Mouse (Mus musculus) gastrocnemius, postnatal 25 days (tissue): ENCODE results near the gene Dyrk2. TPM values are rescaled to one million over a fixed set of nuclear protein-coding genes. Genes with fewer than 3 reads are reported as not detected.
A peak's percentile ranks its signal among the peaks of the same experiment; 100 is the strongest.

Source experiments
- DNase-seq: peaks from one replicate; pipeline ENCODE4 v3.0.0; 2022
- long read RNA-seq, 2 experiments: library from polyadenylated mRNA; stranded (forward); transcript quantifications; one replicate each; pipeline ENCODE4 v2.0.0; 2021
- total RNA-seq, 2 experiments: library from RNA; stranded (reverse); gene quantifications; 1 replicate in 1 of 2; 2 replicates in 1 of 2; pipeline ENCODE4 v1.2.3; 2021

The Dyrk2 gene
- total RNA-seq: 10 to 100 TPM; 31.8 to 83.3 TPM
- long read RNA-seq, experiment 1, full-length matches to known transcripts: 15 of 52 reads
- long read RNA-seq, experiment 1, partial matches to known transcripts: 0 of 52 reads
- long read RNA-seq, experiment 1, other reads (novel, unspliced or antisense): 37 of 52 reads
- long read RNA-seq, experiment 2, full-length matches to known transcripts: 13 of 25 reads
- long read RNA-seq, experiment 2, partial matches to known transcripts: 3 of 25 reads
- long read RNA-seq, experiment 2, other reads (novel, unspliced or antisense): 9 of 25 reads

DNA sequence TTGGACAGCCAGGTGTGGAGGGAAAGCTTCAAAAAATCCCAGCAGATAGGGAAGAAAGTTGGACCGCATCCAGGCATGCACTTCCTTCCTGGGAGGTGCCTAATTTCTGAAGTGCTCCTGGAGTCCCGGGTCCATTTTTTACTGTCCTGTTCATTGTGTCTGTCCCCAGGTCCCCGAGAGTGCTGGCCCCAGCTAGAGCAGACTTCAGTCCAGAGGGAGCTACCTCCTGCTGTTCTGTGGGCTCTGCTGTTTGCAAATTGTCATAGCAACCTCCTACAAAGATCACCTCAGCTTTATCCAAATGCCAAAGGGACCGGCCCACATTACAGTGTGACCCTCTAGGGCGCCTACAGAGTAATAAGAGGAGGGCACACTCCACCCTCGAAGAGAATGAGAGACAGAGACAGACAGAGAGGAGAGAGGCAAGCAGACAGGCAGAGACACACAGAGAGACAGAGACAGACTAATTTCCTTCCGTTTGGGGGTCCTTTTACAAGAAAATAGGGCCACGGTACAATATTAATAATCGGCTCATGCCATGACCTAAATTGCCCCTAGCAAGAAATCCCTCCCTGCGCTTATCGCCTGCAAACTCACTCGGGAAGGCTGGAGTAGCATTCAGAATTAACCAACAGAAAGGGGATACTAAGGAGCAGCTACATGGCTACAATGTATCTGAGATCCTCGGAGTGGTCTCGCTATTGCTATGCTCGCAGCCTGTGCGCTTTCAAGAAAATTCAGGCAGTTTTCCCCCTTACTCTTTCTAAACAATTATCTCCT is at the start of gene Dyrk2:
Gene Dyrk2 (minus strand): TSS at position 9 of the 780 bp plus-strand sequence.
- DNase-seq: no peak

GRCm38 (mm10) chr10:118902625-118903024 is 32.6 kb upstream of the Dyrk2 start:
- DNase-seq: no peak

- no peak for DNase-seq
Observed at GRCm38 (mm10) chr10:118893645-118894044, 23.6 kb upstream of the Dyrk2 start.

DNA sequence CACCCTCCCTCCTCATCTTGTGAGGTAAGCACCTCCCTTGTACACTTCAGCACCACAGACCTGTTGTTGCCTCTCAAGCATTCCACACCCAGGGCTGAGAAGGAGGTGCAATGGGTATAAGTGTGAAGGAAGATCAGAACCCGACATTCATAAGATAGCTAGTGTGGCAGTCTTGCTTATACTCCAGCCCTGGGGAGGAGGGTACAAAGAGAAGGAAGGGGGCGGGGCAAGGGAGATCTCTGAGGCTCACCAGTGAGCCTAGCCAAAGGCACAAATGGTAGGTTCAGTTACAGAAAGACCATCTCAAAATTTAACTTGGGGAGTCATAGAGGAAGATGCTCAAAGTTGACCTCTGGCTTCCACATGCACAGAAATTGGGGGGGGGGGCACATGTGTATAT is 14.1 kb upstream of the Dyrk2 start:
- DNase-seq: no peak

DNA sequence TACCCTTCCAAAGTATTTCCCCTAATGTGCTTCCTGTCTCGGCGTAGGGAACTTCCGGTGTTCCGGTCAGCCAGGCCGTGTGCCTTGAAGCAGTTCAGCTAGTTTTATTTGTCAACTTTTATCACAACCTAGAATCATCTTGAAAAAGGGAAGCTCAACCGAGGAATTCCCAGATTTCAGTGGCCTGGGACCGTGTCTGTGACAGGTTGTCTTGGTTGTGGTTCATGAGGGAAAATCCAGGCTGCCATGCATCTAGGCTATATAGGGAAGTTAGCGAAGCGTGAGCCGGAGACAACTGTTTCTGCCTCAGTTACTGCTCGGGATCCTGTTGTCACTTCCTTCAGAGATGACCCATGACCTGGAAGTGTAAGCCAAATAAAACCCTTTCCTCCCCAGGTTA is 13.3 kb upstream of the Dyrk2 start:
- DNase-seq: no peak

- no peak for DNase-seq
Observed at GRCm38 (mm10) chr10:118882258-118882885, 12.4 kb upstream of the Dyrk2 start.

GRCm38 (mm10) chr10:118880776-118881175 is 10.8 kb upstream of the Dyrk2 start:
- DNase-seq: no peak

DNA sequence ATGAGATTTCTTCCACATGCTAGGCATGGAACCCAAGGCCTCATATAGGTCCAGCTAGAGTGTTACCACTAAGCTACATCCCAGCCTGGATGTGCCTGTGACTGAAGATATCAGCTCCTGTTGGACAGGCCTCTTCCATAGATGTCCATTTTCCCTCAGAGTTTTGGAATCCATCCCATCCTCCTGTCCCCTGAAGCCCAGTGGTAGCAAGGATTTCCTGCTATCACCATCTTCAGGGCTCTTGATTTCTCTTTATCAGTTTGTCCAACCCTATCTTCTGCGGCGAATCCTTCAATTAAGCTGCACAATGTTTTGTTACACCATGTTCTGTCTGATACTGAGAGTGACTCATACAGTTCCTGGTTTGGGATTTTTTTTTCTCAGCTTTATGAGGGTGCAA is 2.2 kb upstream of the Dyrk2 start:
- DNase-seq: no peak

DNA sequence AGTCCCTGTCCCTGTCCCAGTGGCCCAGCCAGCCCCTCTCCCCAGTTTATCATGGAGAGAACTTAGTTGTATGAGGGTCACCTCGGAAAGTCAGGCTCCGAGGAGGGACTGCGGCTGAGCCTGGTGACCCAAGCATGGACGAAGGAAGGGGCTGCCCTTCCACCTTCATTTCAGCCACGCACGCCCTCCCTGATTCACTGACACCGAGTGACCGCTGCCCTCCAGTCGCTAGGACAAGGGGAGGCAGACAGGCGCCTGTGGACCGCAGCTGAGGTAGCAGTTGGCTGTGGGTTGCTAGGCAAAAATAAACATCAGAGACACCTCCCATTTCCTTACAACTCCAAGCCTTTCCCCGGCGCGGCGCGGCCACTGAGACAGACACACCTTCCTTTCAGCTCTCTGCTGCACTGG is 413 bp downstream of the Dyrk2 start:
- peak; percentile 74 for DNase-seq

DNA sequence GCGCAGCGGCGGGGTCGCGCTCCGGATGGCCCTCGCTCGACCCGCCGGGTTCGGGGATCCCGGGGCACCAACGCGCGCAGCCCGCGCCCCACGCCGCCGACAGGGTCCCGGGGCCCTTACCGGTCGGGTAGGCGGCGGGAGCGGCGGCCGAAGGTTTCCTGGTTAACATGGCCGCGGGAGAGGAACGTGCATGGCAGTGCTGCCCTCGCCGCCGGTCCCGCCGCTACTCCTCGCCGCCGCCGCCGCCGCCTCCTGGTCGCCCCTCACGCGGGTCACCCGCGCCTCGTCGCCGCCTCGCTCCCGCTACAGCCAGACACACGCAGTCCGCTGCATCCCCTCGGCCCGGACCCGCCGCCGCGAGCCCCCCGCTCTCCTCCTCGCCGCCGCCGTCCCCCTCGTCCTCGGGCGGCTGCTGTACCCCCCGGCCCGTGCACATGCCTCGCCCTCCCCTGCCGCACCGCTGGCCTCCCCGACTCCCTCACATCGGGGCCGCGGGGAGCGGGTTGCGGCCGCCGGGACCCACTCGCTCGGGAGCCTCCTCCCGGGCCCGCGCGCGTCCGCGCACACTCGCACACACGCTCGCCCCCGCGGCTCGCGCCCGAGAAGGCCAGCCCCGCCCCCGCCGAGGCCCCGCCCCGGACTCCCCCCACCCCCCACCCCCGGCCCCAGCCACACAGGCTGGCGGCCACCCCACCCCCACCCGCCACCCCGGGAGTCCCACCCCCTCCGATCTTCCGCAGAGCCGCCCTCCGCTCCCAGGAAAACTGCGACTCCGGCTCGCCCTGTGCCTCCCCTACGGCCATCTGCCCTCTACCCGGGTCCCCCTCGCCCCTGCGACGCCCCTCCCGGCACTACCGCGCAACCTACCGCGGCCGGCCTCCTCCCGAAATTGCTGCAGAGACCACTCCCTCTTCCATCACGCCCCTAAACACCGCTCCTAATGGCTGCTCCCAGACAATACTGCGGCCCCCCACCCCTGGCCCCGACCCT is 1.1 kb downstream of the Dyrk2 start:
- peak; percentile 87 for DNase-seq

GRCm38 (mm10) chr10:118867896-118868600 is 2.0 kb downstream of the Dyrk2 start:
- DNase-seq: peak; percentile 45

DNA sequence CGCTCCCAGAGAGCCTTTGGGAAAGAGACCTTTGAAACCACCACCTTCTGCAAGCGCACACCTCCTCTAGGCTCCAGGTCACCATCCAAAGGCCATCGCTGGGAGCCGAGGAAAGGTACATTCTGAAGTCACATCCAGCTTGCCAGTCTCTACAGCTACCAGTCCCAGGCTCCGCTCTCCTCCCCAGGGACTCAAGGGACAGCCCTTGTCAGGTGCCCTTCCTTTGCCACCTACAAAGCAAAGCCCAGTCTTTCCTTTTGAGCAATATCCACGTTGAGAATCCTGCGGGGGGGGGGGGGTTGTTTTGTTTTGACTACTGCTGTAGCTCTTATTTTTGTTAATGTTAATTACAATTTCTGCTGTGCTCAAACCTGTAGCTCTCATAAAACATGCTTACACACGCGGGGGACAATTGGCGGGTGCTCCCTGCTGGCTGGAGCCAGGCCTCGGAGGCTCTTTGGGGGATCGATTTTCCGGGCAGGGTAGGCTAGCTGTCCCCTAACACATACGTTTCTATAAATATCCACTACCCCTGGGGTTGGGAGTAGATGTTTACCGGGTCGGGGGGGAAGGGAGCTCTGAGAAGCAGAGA is 2.6 kb downstream of the Dyrk2 start:
- DNase-seq: no peak

DNA sequence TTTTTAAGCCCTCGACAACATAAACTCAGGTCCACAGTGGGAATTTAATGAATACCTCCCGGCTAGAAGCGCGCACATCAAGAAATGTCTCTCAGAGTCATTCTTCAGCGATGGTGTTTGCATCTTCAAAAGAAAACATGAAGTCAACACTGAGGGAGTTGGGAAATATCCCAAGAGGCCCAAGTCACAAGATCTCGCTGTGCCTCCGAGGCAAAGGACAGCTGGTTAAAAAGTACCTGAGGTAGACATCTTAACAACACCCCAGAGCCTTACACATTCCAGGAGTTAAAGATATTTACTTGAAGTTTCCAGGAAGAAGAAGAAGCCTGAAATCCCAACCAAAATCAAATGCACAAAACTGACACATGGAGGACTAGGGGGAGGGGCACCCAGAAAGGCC is 5.0 kb downstream of the Dyrk2 start:
- DNase-seq: no peak

DNA sequence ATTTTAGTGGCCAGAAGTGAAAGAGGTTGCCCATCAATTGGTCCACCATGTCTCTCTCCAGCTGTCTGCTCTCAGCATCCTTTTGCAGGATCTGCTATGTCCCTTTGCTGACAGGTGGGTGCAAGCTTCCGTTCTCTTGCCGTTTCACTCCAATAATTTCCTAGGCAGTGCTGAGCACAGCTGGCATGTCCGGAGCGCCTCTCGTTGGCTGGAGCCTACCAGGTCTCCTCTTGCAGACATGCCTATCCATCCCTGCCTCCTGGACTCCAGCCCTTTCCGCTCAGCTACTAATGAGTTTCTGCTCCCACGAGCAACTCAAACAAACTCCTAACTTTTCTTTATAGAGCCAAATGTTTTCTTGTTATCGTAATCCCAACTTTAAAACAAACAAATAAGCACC is 6.4 kb downstream of the Dyrk2 start:
- peak; percentile 33 for DNase-seq

GRCm38 (mm10) chr10:118862233-118862632 is 7.8 kb downstream of the Dyrk2 start:
- no peak for DNase-seq

- DNase-seq: no peak
Observed at GRCm38 (mm10) chr10:118861234-118862025, 8.6 kb downstream of the Dyrk2 start.

DNA sequence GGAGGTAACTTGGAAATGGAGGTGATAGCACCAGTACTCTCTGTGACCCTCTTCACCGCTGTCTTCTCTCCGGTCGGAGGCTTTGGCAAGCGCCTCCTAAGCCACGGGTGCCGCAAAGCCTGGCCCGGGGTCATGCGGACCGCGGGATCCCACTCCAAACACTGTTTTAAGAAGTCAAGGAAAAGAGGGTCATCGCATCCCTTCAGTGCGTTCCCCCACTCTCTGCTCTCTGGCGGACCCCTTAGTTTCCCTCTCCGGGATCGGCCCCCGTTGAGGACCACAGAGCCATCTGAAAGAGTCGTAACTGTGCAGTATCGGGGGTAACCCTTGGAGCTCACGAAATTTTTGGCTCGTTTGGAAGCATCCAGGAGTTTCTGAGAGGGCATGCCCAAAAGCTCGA is 10.4 kb downstream of the Dyrk2 start:
- no peak for DNase-seq

DNA sequence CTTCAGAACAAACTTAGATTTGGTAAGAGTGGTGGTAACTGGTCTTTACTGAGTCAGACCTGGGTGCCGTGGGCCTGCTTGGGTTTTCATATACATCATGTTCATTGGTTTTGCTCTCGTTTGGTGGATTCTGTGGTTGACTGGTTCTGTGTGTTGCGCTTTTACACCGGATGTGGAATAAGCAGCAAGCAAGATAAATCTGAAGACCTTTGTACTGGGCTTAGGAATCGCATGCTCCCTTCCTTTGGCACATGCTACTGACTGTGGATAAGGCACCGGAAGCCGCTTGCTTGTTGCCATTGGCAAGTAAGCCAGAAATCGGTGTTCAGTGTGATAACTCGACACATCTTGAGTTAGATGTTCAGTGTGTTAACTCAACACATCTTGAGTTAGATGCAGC is 15.4 kb downstream of the Dyrk2 start:
- no peak for DNase-seq

DNA sequence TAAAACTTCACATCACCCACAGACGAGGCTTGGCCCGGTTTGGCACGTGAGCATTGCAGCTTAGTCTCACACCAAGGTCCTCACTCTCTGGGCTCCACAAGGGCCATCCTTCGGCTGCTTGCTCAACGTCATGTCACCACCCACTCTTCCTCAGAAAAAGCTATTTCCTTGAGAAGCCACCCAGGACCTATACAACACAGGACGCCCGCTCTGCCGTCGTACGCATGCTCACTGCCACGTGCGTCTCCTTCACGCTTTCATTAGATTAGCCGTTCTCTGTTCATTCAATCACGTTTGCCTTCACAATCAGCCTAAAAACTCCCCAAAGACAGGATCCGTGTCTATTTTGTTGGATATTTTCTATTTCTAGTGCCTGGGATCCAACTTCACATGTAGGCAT is 17.5 kb downstream of the Dyrk2 start:
- DNase-seq: no peak

GRCm38 (mm10) chr10:118848501-118848900 is 21.5 kb downstream of the Dyrk2 start:
- DNase-seq: no peak
